Mouse (Mus musculus) CD8-positive naive resting alpha-beta T cell, adult 2 months (primary cell): ENCODE data around the gene Prr13.

Source experiments
- DNase-seq, 2 experiments: peaks; one replicate each; pipeline ENCODE4 v3.0.0; 2022; ENCODE audit warnings: low read depth in 2 of 2, low spot score in 2 of 2

Gene Prr13

GRCm38 (mm10) chr15:102460409-102460808 lies 1.6 kb downstream of the Prr13 start:
- no peak for DNase-seq

- DNase-seq: no peak
Observed at GRCm38 (mm10) chr15:102460971-102461370, 2.1 kb downstream of the Prr13 start.

GRCm38 (mm10) chr15:102461430-102462075 lies 2.7 kb downstream of the Prr13 start:
- DNase-seq: no peak

GRCm38 (mm10) chr15:102463666-102464065 lies 4.8 kb downstream of the Prr13 start:
- peak in 1 of 2 experiments; percentile 32 for DNase-seq

- no peak for DNase-seq
Observed at GRCm38 (mm10) chr15:102468675-102469370, 10.0 kb downstream of the Prr13 start.

- DNase-seq: peak; percentile 93 to 95
Observed at GRCm38 (mm10) chr15:102470183-102470604, 11.4 kb downstream of the Prr13 start, which contains the start of gene Pcbp2. Gene Pcbp2, plus strand, starts transcription at chr15:102470539.

- peak; percentile 70 to 71 for DNase-seq
Observed at GRCm38 (mm10) chr15:102470605-102471294, 11.9 kb downstream of the Prr13 start.

- DNase-seq: no peak
Observed at GRCm38 (mm10) chr15:102471295-102471645, 12.4 kb downstream of the Prr13 start.

- DNase-seq: no peak
Observed at GRCm38 (mm10) chr15:102471727-102472126, 12.9 kb downstream of the Prr13 start.

GRCm38 (mm10) chr15:102473246-102473645 lies 14.4 kb downstream of the Prr13 start:
- no peak for DNase-seq

- no peak for DNase-seq
Observed at GRCm38 (mm10) chr15:102474520-102474919, 15.7 kb downstream of the Prr13 start.

GRCm38 (mm10) chr15:102483136-102483535 lies 24.3 kb downstream of the Prr13 start:
- no peak for DNase-seq

- DNase-seq: no peak
Observed at GRCm38 (mm10) chr15:102485853-102486252, 27.0 kb downstream of the Prr13 start.

GRCm38 (mm10) chr15:102487664-102488063 lies 28.8 kb downstream of the Prr13 start:
- DNase-seq: no peak

GRCm38 (mm10) chr15:102498322-102498721 lies 39.5 kb downstream of the Prr13 start:
- DNase-seq: no peak

- no peak for DNase-seq
Observed at GRCm38 (mm10) chr15:102499370-102499769, 40.5 kb downstream of the Prr13 start.

- no peak for DNase-seq
Observed at GRCm38 (mm10) chr15:102499851-102500250, 41.0 kb downstream of the Prr13 start.

GRCm38 (mm10) chr15:102500479-102500878 lies 41.7 kb downstream of the Prr13 start:
- no peak for DNase-seq

- DNase-seq: no peak
Observed at GRCm38 (mm10) chr15:102501084-102501814, 42.4 kb downstream of the Prr13 start.

- no peak for DNase-seq
Observed at GRCm38 (mm10) chr15:102502254-102502840, 43.5 kb downstream of the Prr13 start.

GRCm38 (mm10) chr15:102503447-102503846 lies 44.6 kb downstream of the Prr13 start, which contains the start of gene Gm10337:
Gene Gm10337, plus strand, starts transcription at chr15:102503722.
- no peak for DNase-seq
